Mouse (Mus musculus) testis, adult 2 months (tissue): Measurements from ENCODE around the gene Eaf2.

Experiments used
- CTCF ChIP-seq: fragments of 200-500 bp; IDR thresholded peaks from 2 replicates; pipeline ENCODE4 v1.5.1; 2012; ENCODE audit warnings: low read depth, mild to moderate bottlenecking, inconsistent platforms, low read length, moderate library complexity; ENCODE audit not compliant: control insufficient read depth, insufficient read depth, insufficient replicate concordance
- POLR2A ChIP-seq: fragments of 200-500 bp; IDR thresholded peaks from 2 replicates; pipeline ENCODE4 v1.6.1; 2012; ENCODE audit warnings: low read depth, mild to moderate bottlenecking, inconsistent platforms, low read length, moderate library complexity; ENCODE audit not compliant: control insufficient read depth

DNA sequence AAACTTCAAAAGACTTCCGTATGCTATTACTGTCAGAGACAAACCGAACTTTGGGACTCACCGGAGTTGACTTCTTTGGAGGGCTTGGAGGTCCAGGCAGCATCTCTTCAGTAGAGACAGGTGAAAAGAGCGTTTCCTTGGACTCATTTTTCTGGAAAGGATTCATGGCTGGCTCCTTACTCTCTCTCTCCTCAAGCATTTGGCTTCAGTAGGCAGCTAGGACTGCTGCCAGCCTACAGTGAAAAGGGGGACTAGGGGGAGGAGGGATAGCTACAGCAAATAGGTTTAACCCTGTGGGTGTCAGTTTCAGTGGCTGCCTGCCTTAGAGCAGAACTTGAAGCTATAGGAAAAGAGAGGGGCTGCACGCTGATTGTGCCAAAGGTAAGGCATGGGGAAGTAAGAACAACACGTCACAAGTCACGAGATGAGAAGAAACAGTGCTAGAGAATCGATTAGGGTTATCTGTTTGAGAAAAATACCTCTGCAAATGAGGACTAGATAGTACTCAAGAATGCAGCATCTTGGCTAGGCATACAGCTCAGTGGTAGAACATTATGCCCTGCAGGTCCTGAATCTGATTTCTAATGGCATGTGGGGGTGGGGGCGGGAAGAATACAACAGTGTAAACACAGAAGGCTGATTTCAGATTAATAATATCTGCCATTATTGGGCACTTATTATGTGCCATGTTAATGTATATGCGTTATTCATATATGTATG is 90.0 kb downstream of the Eaf2 start, which contains the start of gene Slc15a2:
- TF ChIP-seq CTCF, result no peak
- no peak for TF ChIP-seq POLR2A
